Mouse (Mus musculus): ENCODE data around the gene Palm.

Gene Palm

DNA sequence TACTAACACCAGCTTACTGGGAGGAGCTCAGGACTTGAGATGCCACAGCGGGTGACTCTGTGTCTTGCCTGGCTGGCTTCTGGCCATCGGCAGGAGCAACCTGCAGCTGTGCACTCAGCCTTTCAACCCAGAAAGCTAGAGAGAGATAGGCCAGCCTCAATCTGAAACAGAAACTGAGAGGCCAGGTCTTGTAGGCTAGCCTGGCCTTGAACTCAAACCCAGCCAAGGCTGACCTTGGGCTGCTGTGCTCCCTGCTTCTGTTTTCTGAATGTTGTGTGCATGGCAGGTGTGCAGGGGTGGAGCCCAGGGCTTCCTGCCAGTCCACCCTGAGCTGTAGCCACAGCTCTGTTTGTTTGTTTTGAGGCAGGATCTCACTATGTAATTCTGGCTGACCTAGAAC is 20.2 kb upstream of the Palm start:
- no peak for DNase-seq

DNA sequence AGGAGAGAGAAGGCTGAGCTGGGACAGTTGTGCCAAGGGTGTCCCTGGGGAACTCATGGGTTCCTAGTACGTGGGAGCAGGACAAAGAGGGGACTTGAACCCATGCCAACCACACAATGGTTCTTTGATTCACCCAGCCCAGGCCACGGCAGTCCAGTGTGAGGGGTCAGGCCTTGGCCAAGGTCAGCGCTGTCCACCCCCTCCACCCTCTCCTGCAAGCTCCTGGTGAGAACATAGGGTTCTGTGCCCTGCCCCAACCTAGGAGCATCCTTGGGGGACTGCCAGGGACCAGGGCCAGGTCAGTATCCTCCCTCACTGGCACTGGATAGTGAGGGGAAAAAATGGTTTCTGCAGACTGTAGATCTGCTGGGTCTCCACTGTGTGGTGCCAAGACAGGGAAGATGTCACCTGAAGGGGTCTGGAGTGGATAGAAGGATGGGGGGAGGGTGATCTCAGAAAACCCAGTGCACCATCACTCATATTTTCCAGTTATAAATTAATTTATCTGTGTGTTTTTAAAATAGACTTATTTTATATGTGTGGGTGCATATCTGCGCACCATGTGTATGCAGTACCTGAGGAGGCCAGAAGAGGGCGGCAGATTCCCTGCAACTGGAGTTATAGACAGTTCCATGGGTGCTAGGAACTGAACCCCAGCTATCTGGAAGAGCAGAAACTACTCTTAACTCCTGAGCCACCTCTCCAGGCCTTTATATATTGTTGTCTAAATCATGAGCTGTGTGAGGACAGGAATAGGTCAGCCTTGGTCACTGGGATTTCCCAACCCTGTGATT is 18.7 kb upstream of the Palm start:
- no peak for DNase-seq

DNA sequence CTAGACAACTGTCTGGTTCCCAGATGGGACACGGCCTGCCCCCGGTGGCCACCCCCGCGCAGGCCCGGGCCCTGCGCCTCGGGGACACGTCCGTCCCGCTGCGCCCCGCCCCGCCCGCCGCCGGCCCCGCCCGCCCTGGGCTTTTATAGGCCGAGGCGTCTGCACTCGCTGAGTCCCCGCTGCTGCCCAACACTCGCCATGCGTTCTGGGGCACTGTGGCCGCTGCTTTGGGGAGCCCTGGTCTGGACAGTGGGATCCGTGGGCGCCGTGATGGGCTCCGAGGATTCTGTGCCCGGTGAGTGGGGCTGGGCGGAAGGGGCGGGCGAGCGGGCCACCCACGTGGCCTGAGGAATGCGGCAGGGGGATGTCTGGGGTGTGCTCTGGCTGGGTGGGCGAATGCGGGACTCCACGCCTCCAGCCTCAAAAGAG is 16.3 kb upstream of the Palm start, which contains the start of gene Fstl3:
TSS of gene Fstl3 (plus strand) at position 170 of the 429 bp plus-strand sequence.
- peak; percentile 60 for DNase-seq

DNA sequence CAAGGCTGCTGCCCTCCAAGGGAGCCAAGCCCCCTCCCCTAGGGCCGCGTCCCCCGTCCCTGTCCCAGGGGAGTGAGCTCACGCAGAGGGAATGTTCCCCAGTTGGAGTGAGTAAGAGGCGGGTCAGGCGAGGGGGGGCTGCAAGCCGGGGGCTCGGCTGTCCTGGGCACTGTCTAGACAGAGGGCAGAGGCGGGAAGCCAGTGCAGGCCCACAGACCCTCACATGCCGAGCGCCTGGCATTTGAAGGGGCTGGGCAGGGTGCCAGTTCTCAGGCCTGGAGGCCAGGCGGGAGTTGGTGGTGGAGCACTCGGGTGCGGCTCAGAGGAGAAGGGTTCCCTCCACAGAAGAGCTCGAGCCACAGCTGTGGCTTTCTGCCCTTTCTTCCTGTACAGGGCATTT is 15.4 kb upstream of the Palm start:
- DNase-seq: peak; percentile 75

DNA sequence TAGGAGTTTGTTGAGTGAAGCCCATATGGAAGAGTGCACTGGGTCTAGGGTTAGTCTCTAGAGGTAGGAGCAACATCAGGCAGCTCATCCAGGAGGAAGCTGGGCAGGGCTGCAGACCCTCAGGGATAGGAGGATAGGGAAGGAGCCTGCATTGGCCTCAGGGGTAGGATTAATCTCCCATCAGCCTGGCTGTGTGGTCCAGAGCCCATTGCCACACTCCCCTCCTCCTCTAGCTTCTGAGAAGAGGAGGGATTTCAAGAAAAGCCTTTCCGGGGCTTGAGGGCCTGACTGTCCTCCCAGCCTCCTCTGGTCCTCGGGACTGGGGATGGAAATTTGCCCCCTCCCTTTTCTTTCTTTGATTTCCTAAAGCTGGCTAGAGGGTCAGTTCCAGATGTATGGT is 14.2 kb upstream of the Palm start:
- no peak for DNase-seq

DNA sequence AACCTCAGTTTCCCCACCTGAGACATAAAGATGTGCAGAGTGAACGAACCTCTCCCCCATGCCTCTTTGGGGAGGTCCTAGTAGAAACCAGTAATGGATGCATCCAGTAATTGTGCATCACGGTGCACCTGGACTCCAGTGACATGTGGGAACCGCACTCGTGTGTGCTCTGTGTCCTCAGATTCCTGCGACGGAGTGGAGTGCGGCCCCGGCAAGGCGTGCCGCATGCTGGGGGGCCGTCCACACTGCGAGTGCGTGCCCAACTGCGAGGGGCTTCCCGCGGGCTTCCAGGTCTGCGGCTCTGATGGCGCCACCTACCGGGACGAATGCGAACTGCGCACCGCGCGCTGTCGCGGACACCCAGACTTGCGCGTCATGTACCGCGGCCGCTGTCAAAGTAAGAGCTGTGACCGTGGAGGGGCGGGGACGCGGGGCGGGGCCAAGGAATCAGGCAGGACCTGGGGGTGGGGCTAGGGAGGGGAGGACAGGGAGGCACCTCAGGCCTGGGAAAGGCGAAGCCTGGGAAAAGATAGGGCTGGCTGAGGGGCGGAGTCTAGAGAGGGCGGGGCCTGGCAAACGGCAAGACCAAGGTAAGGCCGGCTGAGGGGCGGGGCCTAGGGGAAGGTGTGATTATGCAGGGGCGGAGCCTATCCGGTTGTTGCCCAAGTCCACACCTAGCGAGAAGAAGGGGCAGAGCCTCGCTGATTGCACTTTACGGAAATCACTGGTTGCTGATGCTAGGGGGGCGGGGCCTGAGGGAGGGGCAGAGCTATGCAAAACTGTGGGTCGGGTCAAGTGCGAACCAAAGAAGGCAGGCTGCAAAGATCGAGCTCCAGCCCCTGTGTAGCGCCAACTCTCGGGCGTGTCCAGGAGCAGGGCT is 13.3 kb upstream of the Palm start:
- DNase-seq: peak; percentile 99

DNA sequence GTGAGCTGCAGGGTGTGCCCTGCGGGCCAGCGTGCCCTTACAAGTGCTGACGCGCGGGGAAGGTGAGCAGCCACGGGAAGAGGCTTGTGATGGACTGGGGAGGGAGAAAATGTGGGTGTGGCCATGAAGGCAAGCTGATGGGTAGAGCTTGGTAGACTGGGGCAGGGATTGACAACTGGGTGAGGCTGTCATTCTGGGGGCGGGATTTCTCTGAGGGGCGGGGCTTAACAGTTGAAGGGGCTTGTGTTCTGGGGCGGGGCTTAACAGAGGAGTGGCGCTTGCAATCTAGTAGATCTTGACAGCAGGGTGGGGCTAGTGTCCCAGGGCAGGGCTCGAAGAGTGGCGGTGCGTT is 12.7 kb upstream of the Palm start:
- no peak for DNase-seq

DNA sequence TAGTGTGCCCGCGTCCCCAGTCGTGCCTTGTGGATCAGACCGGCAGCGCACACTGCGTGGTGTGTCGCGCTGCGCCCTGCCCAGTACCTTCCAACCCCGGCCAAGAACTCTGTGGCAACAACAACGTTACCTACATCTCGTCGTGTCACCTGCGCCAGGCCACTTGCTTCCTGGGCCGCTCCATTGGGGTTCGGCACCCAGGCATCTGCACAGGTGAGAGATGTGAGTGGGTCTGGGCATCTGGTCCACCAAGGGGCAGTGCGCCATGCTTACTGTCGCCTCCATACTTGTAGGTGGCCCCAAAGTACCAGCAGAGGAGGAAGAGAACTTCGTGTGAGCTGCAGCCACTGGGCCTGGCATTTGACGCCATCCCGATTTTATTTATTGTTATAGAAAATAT is 12.2 kb upstream of the Palm start:
- no peak for DNase-seq

DNA sequence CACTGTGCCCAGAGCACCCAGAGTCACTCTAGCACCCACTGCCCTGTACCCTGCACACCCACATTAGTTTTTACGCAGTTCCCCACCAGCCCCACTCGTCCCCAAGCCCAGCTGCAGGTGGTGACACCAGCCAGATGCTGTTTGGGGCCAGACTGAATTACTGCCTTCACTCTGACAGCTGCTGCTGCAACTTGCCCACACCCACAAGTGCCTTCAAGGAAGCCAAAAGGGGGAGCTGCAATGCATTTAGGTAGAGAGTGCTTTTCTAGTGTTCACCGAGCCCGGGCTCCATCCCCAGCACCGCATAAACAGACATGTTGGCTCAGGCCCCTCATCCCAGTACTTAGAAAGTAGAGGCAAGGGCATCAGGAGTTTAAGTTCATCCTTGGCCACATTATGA is 11.4 kb upstream of the Palm start:
- no peak for DNase-seq

DNA sequence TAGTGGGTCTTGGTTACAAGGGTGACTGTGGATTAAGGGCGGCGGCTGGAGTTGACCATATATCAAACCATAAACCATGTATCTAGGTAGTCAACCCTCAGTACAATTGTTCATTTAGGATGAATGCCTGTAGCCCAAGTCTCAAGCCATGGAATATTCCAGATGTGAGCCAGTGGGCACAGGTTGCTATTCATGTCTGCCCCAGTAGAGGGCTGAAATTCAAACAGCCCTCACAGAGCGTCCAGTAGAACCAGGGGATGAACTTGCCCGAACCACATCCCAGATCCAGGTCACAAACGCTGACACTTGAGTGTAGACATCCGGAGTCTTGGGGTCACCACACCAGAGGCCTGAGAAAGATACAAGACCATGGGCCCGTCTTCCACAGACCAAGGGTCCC is 10.3 kb upstream of the Palm start:
- peak; percentile 56 for DNase-seq

DNA sequence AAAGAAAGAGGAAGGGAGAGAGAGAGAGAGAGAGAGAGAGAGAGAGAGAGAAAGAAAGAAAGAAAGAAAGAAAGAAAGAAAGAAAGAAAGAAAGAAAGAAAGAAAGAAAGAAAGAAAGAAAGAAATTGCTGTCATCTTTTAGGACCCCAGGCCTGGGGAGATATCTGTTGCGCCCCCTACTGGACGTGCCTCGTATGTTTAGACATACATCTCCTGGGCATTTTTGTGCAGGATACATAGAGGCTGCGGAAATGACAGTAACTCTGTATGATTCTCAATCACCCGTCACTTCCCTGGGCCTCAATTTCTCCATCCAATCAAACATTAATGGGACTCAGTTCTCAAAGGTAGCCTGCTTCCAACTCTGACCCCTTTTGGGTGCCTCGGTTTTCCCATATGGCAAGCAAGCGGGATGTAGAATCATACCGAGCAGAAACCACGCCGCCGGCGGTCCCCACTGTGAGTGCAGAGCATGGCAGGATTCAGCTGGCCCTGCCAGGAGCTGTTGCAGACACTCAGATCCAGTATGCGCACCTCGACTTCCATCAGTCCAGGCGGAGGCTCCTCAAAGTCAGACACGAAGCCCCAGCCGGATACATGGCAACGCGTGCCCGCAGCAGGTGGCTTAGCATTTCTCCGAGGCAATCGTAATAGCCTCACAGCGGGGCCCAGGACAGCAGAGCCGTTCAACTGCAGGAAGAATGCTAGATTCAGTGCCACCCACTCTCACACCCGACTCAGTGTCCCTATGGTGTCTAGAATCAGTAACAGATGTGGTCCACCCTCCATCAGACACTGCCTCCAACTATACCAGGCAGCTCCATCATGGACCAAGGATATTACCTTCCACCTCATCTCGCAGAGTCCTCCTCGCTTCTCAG is 9.2 kb upstream of the Palm start:
- no peak for DNase-seq

DNA sequence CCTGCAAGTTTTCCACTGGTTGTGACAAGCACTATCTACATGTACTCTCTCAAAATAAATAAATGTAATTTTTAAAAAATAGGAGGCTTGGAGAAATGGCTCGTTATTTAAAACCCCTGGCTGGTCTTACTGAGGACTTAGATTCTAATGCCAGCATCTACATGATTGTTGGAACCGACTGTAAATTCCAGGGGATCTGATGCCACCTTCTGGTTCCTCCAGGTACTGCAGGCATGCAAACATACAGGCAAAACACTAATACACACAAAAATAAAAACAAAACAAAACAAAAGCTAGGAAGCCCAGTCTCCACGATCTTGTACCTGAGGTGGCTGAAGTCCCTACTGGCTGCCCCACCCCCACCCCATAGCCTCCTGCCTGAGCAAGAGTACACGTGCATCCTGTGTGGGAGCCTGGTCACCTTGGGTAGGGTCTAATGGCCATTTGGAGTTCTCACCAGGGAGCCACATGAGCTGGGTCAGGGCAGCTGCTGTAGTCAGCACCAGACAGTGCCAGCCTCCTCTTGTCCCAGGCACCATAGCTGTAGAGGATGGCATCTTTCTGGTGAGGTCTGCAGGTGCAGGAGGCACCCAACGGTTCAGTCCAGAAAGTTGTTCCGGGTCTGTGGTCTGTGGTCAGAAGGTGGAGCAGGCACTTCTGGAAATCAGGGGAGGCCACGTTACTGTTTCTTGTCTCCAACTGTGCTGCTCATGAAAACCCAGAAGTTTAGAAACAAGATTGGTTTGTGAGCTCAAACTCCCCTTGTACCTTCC is 4.8 kb upstream of the Palm start:
- DNase-seq: peak; percentile 86

DNA sequence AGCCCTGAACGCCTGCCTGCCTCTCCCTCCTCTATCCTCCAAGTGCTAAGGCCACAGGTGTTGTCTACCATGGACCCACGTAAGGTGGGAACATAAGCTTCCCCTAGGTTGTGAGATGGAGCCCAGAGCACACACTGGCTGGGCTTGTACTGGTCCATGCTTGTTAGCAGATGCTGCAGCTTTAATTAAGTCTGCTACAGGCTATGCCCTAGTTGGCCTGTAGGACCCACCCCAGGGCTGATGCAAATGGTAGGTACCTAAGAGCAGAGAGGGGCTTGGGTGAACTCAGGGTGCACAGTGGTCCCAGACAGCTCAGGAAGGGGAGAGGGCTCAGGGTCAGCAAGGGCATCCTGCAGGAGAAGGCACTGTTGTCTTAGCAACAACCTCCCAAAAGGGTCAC is 3.8 kb upstream of the Palm start:
- no peak for DNase-seq

DNA sequence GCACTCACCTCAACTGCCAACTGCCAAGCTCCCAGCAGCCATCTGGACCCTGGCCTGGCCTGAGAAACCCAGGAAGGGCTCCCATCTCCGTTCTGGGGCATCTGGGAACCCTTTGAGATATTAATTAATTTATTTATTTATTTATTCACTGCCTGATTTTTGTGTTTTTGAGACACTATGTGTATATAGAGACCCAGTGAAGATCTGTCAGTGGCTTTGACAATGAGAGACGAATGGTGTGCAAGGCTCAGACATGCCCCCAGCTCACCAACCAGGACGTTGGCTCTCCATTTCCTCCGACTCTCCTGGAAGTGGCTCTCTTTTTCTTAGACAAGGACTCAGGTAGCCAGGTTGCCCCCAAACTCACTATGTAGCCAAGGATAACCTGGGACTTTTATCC is 2.5 kb upstream of the Palm start, which contains the start of gene Prss57:
TSS of gene Prss57 (minus strand) at position 101 of the 400 bp plus-strand sequence.
- DNase-seq: no peak

DNA sequence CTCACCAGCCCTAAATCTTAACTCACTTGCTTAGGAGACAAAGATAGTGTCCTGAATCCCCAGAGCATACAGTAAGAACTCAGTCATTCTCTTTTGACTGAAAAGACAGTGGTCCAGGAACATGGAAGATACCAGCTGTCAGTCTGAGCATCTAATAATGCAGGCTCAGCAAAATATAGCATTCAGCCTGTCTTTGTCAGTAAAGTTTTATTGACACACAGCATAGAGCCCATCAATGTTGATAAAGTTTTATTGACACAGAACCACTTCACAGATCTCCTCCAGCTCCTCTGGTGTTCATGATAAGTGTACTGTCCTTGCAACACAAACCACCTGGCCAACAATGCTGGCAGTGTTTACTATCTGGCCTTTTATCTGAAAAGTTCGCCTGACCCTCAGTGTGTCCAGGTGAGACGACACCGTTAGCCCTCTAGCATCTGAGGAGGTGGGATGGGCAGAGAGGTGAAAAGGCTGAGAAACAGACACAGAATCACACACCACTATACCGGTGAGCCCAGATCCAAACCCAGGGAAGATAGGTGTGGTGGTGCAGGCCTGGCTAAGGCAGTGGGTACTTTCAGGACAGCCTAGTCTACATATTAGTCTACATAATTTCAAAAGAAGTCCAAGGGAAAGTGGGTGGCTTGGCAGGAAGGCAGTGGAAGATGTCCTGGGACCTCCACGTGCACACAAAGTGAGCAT is 882 bp upstream of the Palm start:
- DNase-seq: no peak

DNA sequence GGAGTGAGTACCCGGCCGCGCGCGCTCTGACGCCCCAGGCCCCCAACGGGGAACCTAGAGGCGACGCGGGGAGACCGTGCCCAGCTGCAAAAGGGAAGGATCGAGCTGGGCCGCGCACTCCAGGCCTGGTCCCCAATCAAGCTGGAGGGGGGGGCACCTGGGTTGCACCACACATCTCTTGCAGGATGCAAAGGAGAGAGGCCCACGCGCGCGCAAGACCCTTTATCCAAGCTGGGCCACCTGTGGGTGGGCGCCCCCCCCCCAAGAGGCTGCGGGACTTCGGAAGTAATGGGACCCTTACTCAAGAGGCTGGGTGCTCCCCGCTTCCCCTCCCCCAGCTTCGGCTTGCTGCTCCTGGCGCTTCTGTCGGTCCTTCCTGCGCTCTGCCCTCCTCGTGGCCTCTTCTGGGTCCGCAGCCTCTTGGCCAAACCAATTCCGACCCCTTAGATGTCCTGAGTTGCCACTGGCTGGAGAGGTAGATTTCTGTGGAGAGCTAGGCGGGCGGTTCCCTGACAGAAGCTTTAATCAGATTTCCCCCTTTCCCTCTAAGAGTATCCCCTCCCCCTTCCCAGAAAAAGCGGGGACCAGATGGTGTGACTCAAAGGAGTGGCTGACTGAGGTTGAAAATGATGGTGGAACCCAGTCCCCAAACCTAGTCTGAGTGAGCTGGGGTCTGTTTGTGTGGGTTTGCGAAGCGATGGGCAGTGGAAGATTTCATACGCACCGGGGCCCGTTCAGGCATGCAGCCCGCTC is 542 bp downstream of the Palm start:
- no peak for DNase-seq

DNA sequence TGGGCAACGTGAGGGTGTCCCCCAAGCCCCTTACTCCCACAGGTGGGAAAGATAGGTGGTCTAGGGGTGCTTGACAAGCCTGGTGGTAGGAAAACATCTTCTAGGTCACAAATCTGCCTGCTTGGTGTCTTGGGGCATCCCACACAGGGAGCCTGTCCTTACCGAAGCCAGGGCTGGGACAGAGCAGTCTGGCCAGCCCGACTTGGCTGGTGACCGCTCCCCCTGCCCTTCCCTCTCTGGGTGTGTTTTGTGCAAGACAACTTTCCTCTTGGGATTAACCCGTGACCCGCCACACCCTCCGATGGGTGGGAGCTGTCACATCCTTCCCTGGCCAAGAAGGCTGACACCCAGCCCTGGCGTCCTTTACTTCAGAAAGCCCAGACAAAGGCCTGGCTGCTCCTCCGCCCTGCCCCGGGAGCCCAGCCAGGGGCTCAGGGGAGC is 1.1 kb downstream of the Palm start:
- DNase-seq: peak; percentile 87

DNA sequence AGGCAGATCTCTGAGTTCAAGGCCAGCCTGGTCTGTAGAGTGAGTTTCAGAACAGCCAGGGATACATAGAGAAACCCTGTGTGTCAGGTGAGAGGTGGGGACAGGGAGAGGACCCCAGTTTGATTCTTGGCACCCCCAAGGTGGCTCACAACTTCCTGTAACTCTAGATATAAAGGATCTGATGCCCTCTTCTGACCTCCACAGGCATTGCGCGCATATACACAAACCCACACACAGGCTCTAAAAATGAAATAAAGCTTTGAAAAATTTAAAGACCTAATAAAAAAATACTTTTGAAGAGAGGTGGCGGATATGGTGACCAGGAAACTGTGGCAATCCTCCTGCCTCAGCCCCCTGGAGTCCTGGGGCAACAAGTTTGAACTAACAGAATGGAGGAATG is 2.5 kb downstream of the Palm start:
- no peak for DNase-seq

DNA sequence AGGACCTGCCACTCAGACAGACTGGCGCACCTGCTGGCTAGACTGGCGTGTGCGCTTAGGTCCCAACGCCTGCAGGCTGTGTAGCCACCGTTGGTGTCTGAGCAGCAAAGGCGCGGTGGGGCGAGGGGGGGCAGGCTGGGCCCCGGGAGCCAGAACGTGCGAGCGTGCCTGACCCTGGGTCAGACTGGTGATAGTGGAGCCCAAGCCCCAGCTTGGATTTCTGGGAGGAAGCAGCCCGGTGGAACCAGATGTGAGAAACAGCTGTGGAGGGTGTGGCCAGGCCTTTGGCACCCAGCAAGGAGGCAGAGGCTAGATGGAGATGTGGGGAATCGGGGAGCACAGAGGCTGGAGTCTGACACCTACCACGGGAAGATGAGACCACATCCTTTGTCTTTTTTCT is 4.0 kb downstream of the Palm start:
- no peak for DNase-seq

DNA sequence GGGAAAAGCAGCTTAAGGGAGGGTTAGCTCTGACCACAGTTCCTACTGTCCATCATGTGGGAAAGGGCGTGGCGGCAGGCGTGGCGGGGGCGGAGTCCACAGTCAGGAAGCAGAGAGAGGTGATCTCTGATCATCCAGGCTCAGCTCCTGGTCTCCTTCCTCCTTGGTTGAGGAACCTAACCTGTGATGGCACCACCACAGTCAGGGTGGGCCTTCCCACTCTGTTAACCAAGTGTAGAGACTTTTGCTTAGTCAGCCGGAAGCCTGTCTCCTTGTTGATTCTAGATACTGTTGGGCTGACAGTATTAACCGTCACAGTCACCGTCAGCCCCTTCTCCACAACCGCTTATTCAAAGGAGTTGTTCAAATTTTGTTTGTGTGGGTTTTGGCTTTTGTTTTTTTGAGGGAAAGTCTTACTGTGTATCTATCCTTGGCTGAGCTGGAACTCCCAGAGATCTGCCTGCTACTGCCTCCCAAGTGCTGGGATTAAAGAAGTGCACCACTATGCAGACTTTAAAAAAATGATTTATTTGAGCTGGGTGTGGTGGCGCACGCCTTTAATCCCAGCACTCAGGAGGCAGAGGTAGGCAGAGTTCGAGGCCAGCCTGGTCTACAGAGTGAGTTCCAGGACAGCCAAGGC is 5.0 kb downstream of the Palm start:
- DNase-seq: peak; percentile 64
